Comparison of ENCODE assay signal across 8 mouse cellular contexts in genomic region chr4:62737983-62738695, GRCm38 (mm10).
A peak's percentile ranks its signal among the peaks of the same experiment; 100 is the strongest.
DNase-seq lines count a peak whose midpoint lies in the region; ATAC-seq and TF ChIP-seq lines count a peak whose summit lies in the region.

No protein-coding gene starts in this region.

- 77% methylated on average over 9 of the region's 9 CpGs for WGBS in forebrain, embryonic 10.5 days
- 79% methylated on average over 9 of the region's 9 CpGs for WGBS in forebrain, embryonic 12.5 days
- 34% methylated on average over 9 of the region's 9 CpGs for WGBS in heart, embryonic 14.5 days
- 60% methylated on average over 8 of the region's 9 CpGs for WGBS in limb, embryonic 14.5 days
- WGBS in stomach, embryonic 15.5 days: 30% methylated on average over 9 of the region's 9 CpGs

- peaks cover 64% of the 10 kb centered on the region for H3K4me1 ChIP-seq in forebrain, embryonic 10.5 days
- H3K4me1 ChIP-seq in forebrain, embryonic 12.5 days: peaks cover 23% of the 10 kb centered on the region
- peaks cover 66 to 81% of the 10 kb centered on the region in 2 experiments for H3K4me1 ChIP-seq in heart, embryonic 14.5 days (ENCODE audit: control insufficient read depth in 2 of 2, insufficient read depth in 2 of 2, low read length in 2 of 2)
- peaks cover 56% of the 10 kb centered on the region for H3K4me1 ChIP-seq in limb, embryonic 14.5 days (ENCODE audit: control insufficient read depth, insufficient read depth, low read length)
- peaks cover 49% of the 10 kb centered on the region for H3K4me1 ChIP-seq in stomach, embryonic 15.5 days

- no peak overlapping the region for H3K4me2 ChIP-seq in forebrain, embryonic 12.5 days
- H3K4me2 ChIP-seq in heart, embryonic 14.5 days (ENCODE audit: low read length): peak overlapping the region; percentile 31
- no peak overlapping the region for H3K4me2 ChIP-seq in limb, embryonic 14.5 days (replicated peaks; ENCODE audit: low read depth, low read length, severe bottlenecking)
- peak overlapping the region; percentile 2; the same call in 1 of the 2 replicates for H3K4me2 ChIP-seq in stomach, embryonic 15.5 days

- H3K36me3 ChIP-seq in forebrain, embryonic 10.5 days (replicated peaks): no peaks in the 10 kb centered on the region
- H3K36me3 ChIP-seq in forebrain, embryonic 12.5 days (replicated peaks): no peaks in the 10 kb centered on the region
- no peaks in the 10 kb centered on the region for H3K36me3 ChIP-seq in heart, embryonic 14.5 days (ENCODE audit: control insufficient read depth, insufficient read depth, low read length)
- H3K36me3 ChIP-seq in limb, embryonic 14.5 days (ENCODE audit: control insufficient read depth, insufficient read depth, low read length): no peaks in the 10 kb centered on the region
- H3K36me3 ChIP-seq in stomach, embryonic 15.5 days: no peaks in the 10 kb centered on the region

- no peak for TF ChIP-seq POLR2A in limb, embryonic 14.5 days (IDR thresholded peaks at IDR 0.05; ENCODE audit: borderline replicate concordance, extremely low read depth, insufficient read depth, insufficient read length)

- no peak overlapping the region for H3K4me3 ChIP-seq in forebrain, embryonic 10.5 days
- no peak overlapping the region for H3K4me3 ChIP-seq in forebrain, embryonic 12.5 days (replicated peaks)
- H3K4me3 ChIP-seq in heart, embryonic 14.5 days (ENCODE audit: control insufficient read depth in 1 of 2, insufficient read depth in 1 of 2, low read depth in 1 of 2, low read length in 2 of 2): no peak overlapping the region
- H3K4me3 ChIP-seq in limb, embryonic 14.5 days (replicated peaks; ENCODE audit: low read length): no peak overlapping the region
- no peak overlapping the region for H3K4me3 ChIP-seq in stomach, embryonic 15.5 days (replicated peaks)

- ATAC-seq in forebrain, embryonic 12.5 days (ENCODE audit: low FRiP score): no peak
- ATAC-seq in heart, embryonic 14.5 days (ENCODE audit: insufficient number of reproducible peaks, insufficient read depth, low FRiP score, low read depth): peak; percentile 28; the same call in 1 of the 2 replicates
- ATAC-seq in limb, embryonic 14.5 days (ENCODE audit: low FRiP score, low read depth): peak; percentile 48; the same call in 1 of the 2 replicates
- peak; percentile 25; the same call in 1 of the 2 replicates for ATAC-seq in stomach, embryonic 15.5 days (ENCODE audit: insufficient read depth, low FRiP score, low read depth)
- no peak for ATAC-seq in monocyte, adult 5-6 weeks (replicated peaks; ENCODE audit: insufficient number of reproducible peaks, low FRiP score, low TSS enrichment, poor library complexity, severe bottlenecking)

- no peak overlapping the region for H3K9ac ChIP-seq in forebrain, embryonic 12.5 days
- H3K9ac ChIP-seq in heart, embryonic 14.5 days (ENCODE audit: low read length): peak overlapping the region; percentile 30; the same call in 1 of the 2 replicates
- no peak overlapping the region for H3K9ac ChIP-seq in limb, embryonic 14.5 days (ENCODE audit: low read depth, low read length, severe bottlenecking)
- no peak overlapping the region for H3K9ac ChIP-seq in stomach, embryonic 15.5 days

- H3K27me3 ChIP-seq in forebrain, embryonic 10.5 days (ENCODE audit: poor library complexity, severe bottlenecking): no peaks in the 10 kb centered on the region
- no peaks in the 10 kb centered on the region for H3K27me3 ChIP-seq in forebrain, embryonic 12.5 days
- H3K27me3 ChIP-seq in heart, embryonic 14.5 days (ENCODE audit: control insufficient read depth, insufficient read depth, low read length): no peaks in the 10 kb centered on the region
- H3K27me3 ChIP-seq in limb, embryonic 14.5 days (ENCODE audit: control insufficient read depth, insufficient read depth, low read length): no peaks in the 10 kb centered on the region
- no peaks in the 10 kb centered on the region for H3K27me3 ChIP-seq in stomach, embryonic 15.5 days (replicated peaks)

- H3K9me3 ChIP-seq in forebrain, embryonic 10.5 days: no peaks in the 10 kb centered on the region
- no peaks in the 10 kb centered on the region for H3K9me3 ChIP-seq in forebrain, embryonic 12.5 days
- no peaks in the 10 kb centered on the region for H3K9me3 ChIP-seq in heart, embryonic 14.5 days (ENCODE audit: control insufficient read depth, low read length)
- H3K9me3 ChIP-seq in limb, embryonic 14.5 days (ENCODE audit: control insufficient read depth, low read length): no peaks in the 10 kb centered on the region
- no peaks in the 10 kb centered on the region for H3K9me3 ChIP-seq in stomach, embryonic 15.5 days

- H3K27ac ChIP-seq in forebrain, embryonic 10.5 days: peak overlapping the region; percentile 60
- no peak overlapping the region for H3K27ac ChIP-seq in forebrain, embryonic 12.5 days
- H3K27ac ChIP-seq in heart, embryonic 14.5 days (replicated peaks in 1 of 2; ENCODE audit: control insufficient read depth in 1 of 2, insufficient read depth in 1 of 2, low read depth in 2 of 2, low read length in 2 of 2): peak overlapping the region; percentile 72 to 80
- H3K27ac ChIP-seq in limb, embryonic 14.5 days (replicated peaks; ENCODE audit: low read depth, low read length): peak overlapping the region; percentile 34; the same call in 1 of the 2 replicates
- H3K27ac ChIP-seq in stomach, embryonic 15.5 days: peak overlapping the region; percentile 81

- no peak for DNase-seq in forebrain, embryonic 10.5 days (ENCODE audit: extremely low spot score, low spot score)
- peak; percentile 25 to 37 for DNase-seq in spleen, adult 18-20 months
- DNase-seq in spleen, adult 12 weeks (ENCODE audit: low spot score): no peak
- peak; percentile 51 for DNase-seq in limb, embryonic 14.5 days (ENCODE audit: low spot score)

Comparison
In these comparisons a context has a peak if more than half of its experiments do, and no peak if none do; other contexts are left out.
1. DNase-seq: peak in spleen, adult 18-20 months (2 of 2) and limb, embryonic 14.5 days (single experiment); none in forebrain, embryonic 10.5 days (single experiment) and spleen, adult 12 weeks (single experiment).
2. ATAC-seq: peak in heart, embryonic 14.5 days (single experiment), limb, embryonic 14.5 days (single experiment) and stomach, embryonic 15.5 days (single experiment); none in forebrain, embryonic 12.5 days (single experiment) and monocyte, adult 5-6 weeks (single experiment).
3. H3K4me2 ChIP-seq: peak in heart, embryonic 14.5 days (single experiment) and stomach, embryonic 15.5 days (single experiment); none in forebrain, embryonic 12.5 days (single experiment) and limb, embryonic 14.5 days (single experiment).